Mouse (Mus musculus) erythroid progenitor cell, adult 5-6 weeks (primary cell): ENCODE measurements at regions not wholly inside any gene's neighbourhood (a gene's known extent, or its start where the extent isn't known, plus 50 kb on each side); places are given as distances from the start of the nearest gene placed in this dataset.

Experiments used
- ATAC-seq: replicated peaks from 2 replicates; pipeline ENCODE4 v1.8.0; 2016; ENCODE audit warnings: moderate number of reproducible peaks, mild to moderate bottlenecking, moderate TSS enrichment, inconsistent platforms; ENCODE audit not compliant: poor library complexity, low FRiP score, severe bottlenecking

- no peak for ATAC-seq
Observed at GRCm38 (mm10) chr8:109142495-109143158, 351.2 kb upstream of the Pmfbp1 start.

GRCm38 (mm10) chr8:109151711-109152110 is 342.1 kb upstream of the Pmfbp1 start:
- no peak for ATAC-seq

GRCm38 (mm10) chr8:109155489-109155888 is 338.3 kb upstream of the Pmfbp1 start:
- no peak for ATAC-seq

GRCm38 (mm10) chr8:109156016-109156415 is 337.8 kb upstream of the Pmfbp1 start:
- ATAC-seq = no peak

- no peak for ATAC-seq
Observed at GRCm38 (mm10) chr8:109172701-109173100, 321.1 kb upstream of the Pmfbp1 start.

GRCm38 (mm10) chr8:109185558-109186198 is 308.1 kb upstream of the Pmfbp1 start:
- ATAC-seq = no peak

GRCm38 (mm10) chr8:109187617-109188016 is 306.2 kb upstream of the Pmfbp1 start:
- no peak for ATAC-seq

GRCm38 (mm10) chr8:109214247-109214646 is 279.6 kb upstream of the Pmfbp1 start:
- ATAC-seq = no peak

GRCm38 (mm10) chr8:109216318-109216717 is 277.5 kb upstream of the Pmfbp1 start:
- no peak for ATAC-seq

- no peak for ATAC-seq
Observed at GRCm38 (mm10) chr8:109217326-109217725, 276.5 kb upstream of the Pmfbp1 start.

- no peak for ATAC-seq
Observed at GRCm38 (mm10) chr8:109232281-109233234, 261.3 kb upstream of the Pmfbp1 start.

GRCm38 (mm10) chr8:109245526-109245925 is 248.3 kb upstream of the Pmfbp1 start:
- no peak for ATAC-seq

- ATAC-seq = no peak
Observed at GRCm38 (mm10) chr8:109247875-109248274, 246.0 kb upstream of the Pmfbp1 start.

GRCm38 (mm10) chr8:109248356-109248755 is 245.5 kb upstream of the Pmfbp1 start:
- ATAC-seq = no peak

- ATAC-seq = no peak
Observed at GRCm38 (mm10) chr8:109249256-109249655, 244.6 kb upstream of the Pmfbp1 start.

- no peak for ATAC-seq
Observed at GRCm38 (mm10) chr8:109249691-109250090, 244.1 kb upstream of the Pmfbp1 start.

- ATAC-seq = no peak
Observed at GRCm38 (mm10) chr8:109250551-109250950, 243.3 kb upstream of the Pmfbp1 start.

- no peak for ATAC-seq
Observed at GRCm38 (mm10) chr8:109251360-109251798, 242.4 kb upstream of the Pmfbp1 start.

- ATAC-seq = no peak
Observed at GRCm38 (mm10) chr8:109252404-109252803, 241.4 kb upstream of the Pmfbp1 start.

GRCm38 (mm10) chr8:109279129-109279528 is 214.7 kb upstream of the Pmfbp1 start:
- ATAC-seq = no peak
